16 mouse cellular contexts compared by ENCODE assay signal in genomic region chrX:12409319-12409718, GRCm38 (mm10).
"Had no signal": no experiment of that assay in that cellular context is flagged by ENCODE, and none has a peak within 500 bp of the region (broad histone marks: within the 10 kb centered on the region; RNA-seq: fewer than 3 reads in every experiment).

No protein-coding gene starts in this region.

- H3K4me1 ChIP-seq: liver, embryonic 13.5 days; midbrain, embryonic 12.5 days; neural tube, embryonic 13.5 days; stomach, embryonic 15.5 days had no signal

- H3K27me3 ChIP-seq: liver, embryonic 13.5 days; midbrain, embryonic 12.5 days; neural tube, embryonic 13.5 days; stomach, embryonic 15.5 days had no signal

- H3K4me3 ChIP-seq: liver, embryonic 13.5 days; midbrain, embryonic 12.5 days; neural tube, embryonic 13.5 days; stomach, embryonic 15.5 days had no signal

- H3K4me2 ChIP-seq: liver, embryonic 13.5 days; midbrain, embryonic 12.5 days; neural tube, embryonic 13.5 days; stomach, embryonic 15.5 days had no signal

- DNase-seq: kidney, adult 11 months; kidney, adult 9 months; kidney, postnatal 14 days; kidney, postnatal 4 days; left cerebral cortex, postnatal 4 days; liver, embryonic 13.5 days; lung, adult 2 months; lung, postnatal 14 days; lung, postnatal 4 days; right cerebral cortex, postnatal 25 days; spleen, adult 18-20 months; thymus, postnatal 25 days had no signal

- H3K36me3 ChIP-seq: liver, embryonic 13.5 days; midbrain, embryonic 12.5 days; neural tube, embryonic 13.5 days; stomach, embryonic 15.5 days had no signal

- H3K27ac ChIP-seq: liver, embryonic 13.5 days; midbrain, embryonic 12.5 days; neural tube, embryonic 13.5 days; stomach, embryonic 15.5 days had no signal

- H3K9me3 ChIP-seq: liver, embryonic 13.5 days; midbrain, embryonic 12.5 days; neural tube, embryonic 13.5 days; stomach, embryonic 15.5 days had no signal

- ATAC-seq: midbrain, embryonic 16.5 days had no signal

- H3K9ac ChIP-seq: liver, embryonic 13.5 days; midbrain, embryonic 12.5 days; neural tube, embryonic 13.5 days; stomach, embryonic 15.5 days had no signal
